Mouse (Mus musculus) MEL (cell line): ENCODE data around the gene Atg13. TPM values are rescaled to one million over a fixed set of nuclear protein-coding genes. Genes with fewer than 3 reads are reported as not detected.

Experiments used
- DNase-seq: peaks from one replicate; pipeline ENCODE4 v3.0.0; 2011; ENCODE audit warnings: low read depth, low spot score
- H3K27ac ChIP-seq: 2 replicates; pipeline ENCODE4 v1.5.1; 2012; ENCODE audit warnings: low read depth, mild to moderate bottlenecking, control low read depth, low read length, moderate library complexity; ENCODE audit not compliant: control insufficient read depth
- H3K27me3 ChIP-seq, 2 experiments: fragments of 150-350 bp in 1 of 2; sonication (generic) in 1 of 2; 2 replicates each; pipeline ENCODE4 v1.6.1; 2012; ENCODE audit warnings: low read length in 2 of 2, mild to moderate bottlenecking in 2 of 2, improper control_type of control experiment in 1 of 2, moderate library complexity in 1 of 2; ENCODE audit not compliant: insufficient read depth in 2 of 2, control insufficient read depth in 1 of 2
- H3K36me3 ChIP-seq, 2 experiments: 2 replicates each; pipeline ENCODE4 v1.6.1; 2012 to 2014; ENCODE audit warnings: low read length in 2 of 2, improper control_type of control experiment in 1 of 2, inconsistent platforms in 1 of 2, mild to moderate bottlenecking in 1 of 2; ENCODE audit not compliant: insufficient read depth in 2 of 2, control insufficient read depth in 1 of 2
- H3K4me1 ChIP-seq, 2 experiments: fragments of 150-350 bp in 1 of 2; sonication (generic) in 1 of 2; 2 replicates each; pipeline ENCODE4 v1.6.1; 2012; ENCODE audit warnings: low read length in 2 of 2, improper control_type of control experiment in 1 of 2, mild to moderate bottlenecking in 1 of 2; ENCODE audit not compliant: insufficient read depth in 2 of 2, control insufficient read depth in 1 of 2
- H3K4me3 ChIP-seq, 2 experiments: fragments of 150-350 bp in 1 of 2; sonication (generic) in 1 of 2; 2 replicates each; pipeline ENCODE4 v1.5.1; 2012; ENCODE audit warnings: low read depth in 2 of 2, low read length in 2 of 2, mild to moderate bottlenecking in 2 of 2, moderate library complexity in 2 of 2, control low read depth in 1 of 2, improper control_type of control experiment in 1 of 2; ENCODE audit not compliant: control insufficient read depth in 1 of 2, insufficient read depth in 1 of 2
- H3K79me2 ChIP-seq: 2 replicates; pipeline ENCODE4 v1.6.1; 2012; ENCODE audit warnings: mild to moderate bottlenecking, low read length, moderate library complexity; ENCODE audit not compliant: control insufficient read depth, poor library complexity, insufficient read depth
- H3K9ac ChIP-seq: 2 replicates; pipeline ENCODE4 v1.6.1; 2012; ENCODE audit warnings: low read depth, mild to moderate bottlenecking, control low read depth, low read length, moderate library complexity; ENCODE audit not compliant: control insufficient read depth, poor library complexity, severe bottlenecking
- H3K9me3 ChIP-seq: fragments of 150-350 bp; sonication (generic); replicated peaks from 2 replicates; pipeline ENCODE4 v1.6.1; 2012; ENCODE audit warnings: mild to moderate bottlenecking, low read length, improper control_type of control experiment, moderate library complexity; ENCODE audit not compliant: insufficient read depth
- HCFC1 ChIP-seq: IDR thresholded peaks from 2 replicates; pipeline ENCODE4 v1.6.1; 2012; ENCODE audit warnings: low read depth, mild to moderate bottlenecking, inconsistent platforms, low read length, improper control_type of control experiment, moderate library complexity
- MEF2A ChIP-seq: IDR thresholded peaks from 2 replicates; pipeline ENCODE4 v1.6.1; 2014; ENCODE audit warnings: low read depth, mild to moderate bottlenecking, inconsistent platforms, low read length, improper control_type of control experiment; ENCODE audit not compliant: poor library complexity, insufficient replicate concordance, severe bottlenecking; ENCODE audit errors: extremely low read depth
- MYC ChIP-seq: IDR thresholded peaks from 2 replicates; pipeline ENCODE4 v1.6.1; 2011; ENCODE audit warnings: low read depth, mild to moderate bottlenecking, low read length, improper control_type of control experiment, moderate library complexity
- NELFE ChIP-seq: IDR thresholded peaks from 2 replicates; pipeline ENCODE4 v1.6.1; 2011; ENCODE audit warnings: low read depth, low read length, improper control_type of control experiment
- RAD21 ChIP-seq: IDR thresholded peaks from 2 replicates; pipeline ENCODE4 v1.6.1; 2011; ENCODE audit warnings: mild to moderate bottlenecking, low read depth, low read length, improper control_type of control experiment
- SIN3A ChIP-seq: IDR thresholded peaks from 2 replicates; pipeline ENCODE4 v1.6.1; 2012; ENCODE audit warnings: low read length, improper control_type of control experiment, inconsistent platforms
- TBP ChIP-seq: IDR thresholded peaks from 2 replicates; pipeline ENCODE4 v1.8.0; 2011; ENCODE audit warnings: low read depth, low read length, improper control_type of control experiment
- TCF12 ChIP-seq: IDR thresholded peaks from 2 replicates; pipeline ENCODE4 v1.6.1; 2014; ENCODE audit warnings: low read depth, mild to moderate bottlenecking, inconsistent platforms, low read length, improper control_type of control experiment, moderate library complexity
- UBTF ChIP-seq: IDR thresholded peaks from 2 replicates; pipeline ENCODE4 v1.6.1; 2012; ENCODE audit warnings: low read depth, mild to moderate bottlenecking, inconsistent platforms, low read length, improper control_type of control experiment, moderate library complexity, borderline replicate concordance; ENCODE audit not compliant: insufficient read depth
- polyA plus RNA-seq, 2 experiments: library from polyadenylated mRNA; stranded (reverse) in 1 of 2; unstranded in 1 of 2; fragments of >175 nt in 1 of 2; fragments of >200 nt in 1 of 2; gene quantifications; 2 replicates each; pipeline versions ENCODE4 v1.2.1 to v1.2.4; 2012; ENCODE audit warnings: low replicate concordance in 2 of 2, low read depth in 1 of 2; ENCODE audit not compliant: insufficient read length in 2 of 2, insufficient read depth in 1 of 2, missing spikeins in 1 of 2
- total RNA-seq: library from RNA; depleted of rRNA; stranded (reverse); fragments of 300-350 nt; gene quantifications from 2 replicates; pipeline ENCODE4 v1.2.3, GENCODE M21; 2012

Atg13 gene
- total and polyA plus RNA-seq, 3 experiments = 8.4 to 27.7 TPM; not detected in 1

DNA sequence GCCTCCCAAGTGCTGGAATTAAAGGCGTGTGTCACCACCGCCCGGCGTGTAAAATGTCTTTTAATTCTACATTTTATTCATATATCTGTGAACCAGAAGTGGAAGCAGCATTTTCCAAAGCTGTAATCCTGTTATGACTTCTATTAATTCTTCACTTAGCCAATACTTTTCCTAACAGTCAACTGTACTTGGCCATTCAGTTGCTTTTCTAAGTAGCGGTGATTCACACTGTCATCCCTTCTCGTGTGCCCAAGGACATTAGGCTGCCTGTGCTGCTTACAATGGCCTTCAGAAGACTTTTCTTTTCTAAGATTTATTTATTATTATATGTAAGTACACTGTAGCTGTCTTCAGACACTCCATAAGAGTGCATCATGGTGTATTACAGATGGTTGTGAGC, 2.0 kb downstream of the Atg13 start:
- Histone ChIP-seq H3K36me3 (peaks cover 1 to 14% of the 10 kb centered on the region in 2 experiments; a peak in 3 of 4 replicates), H3K27ac (no peak overlapping the region), H3K9ac (no peak overlapping the region), H3K27me3 (no peaks in the 10 kb centered on the region), H3K4me1 (peaks cover 6 to 11% of the 10 kb centered on the region in 2 experiments), H3K4me3 (no peak overlapping the region), H3K79me2 (peaks cover 19% of the 10 kb centered on the region), H3K9me3 (no peaks in the 10 kb centered on the region)
- TF ChIP-seq SIN3A (no peak), TCF12 (no peak), MYC (no peak)
- no peak for DNase-seq

DNA sequence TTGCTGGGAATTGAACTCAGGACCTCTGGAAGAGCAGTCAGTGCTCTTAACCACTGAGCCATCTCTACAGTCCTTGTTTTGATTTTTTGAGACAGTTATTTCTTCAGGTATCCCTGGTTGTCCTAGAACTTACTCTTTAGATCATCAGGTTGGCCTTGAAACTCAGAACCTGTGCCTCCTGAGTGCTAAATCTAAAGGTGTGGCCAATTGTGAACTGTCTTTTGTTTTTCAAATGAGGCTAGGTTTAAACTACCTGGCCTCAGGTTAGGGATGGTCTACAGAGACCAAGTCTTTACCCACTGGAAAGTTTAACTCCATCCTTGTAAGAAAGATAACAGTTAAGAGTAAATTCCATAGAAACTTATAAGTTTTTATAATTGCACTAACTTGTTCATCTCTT, 3.9 kb downstream of the Atg13 start:
- no peak for TF ChIP-seq UBTF
- TF ChIP-seq, all 39 proteins: peak for 0
- no peak for DNase-seq
- Histone ChIP-seq H3K79me2 (peaks cover 15% of the 10 kb centered on the region), H3K4me3 (no peak overlapping the region), H3K36me3 (peaks cover 1 to 7% of the 10 kb centered on the region in 2 experiments; a peak in 3 of 4 replicates), H3K4me1 (peaks cover 0 to 4% of the 10 kb centered on the region in 2 experiments; a peak in 2 of 4 replicates), H3K27me3 (no peaks in the 10 kb centered on the region), H3K9me3 (no peaks in the 10 kb centered on the region), H3K9ac (no peak overlapping the region), H3K27ac (no peak overlapping the region)

DNA sequence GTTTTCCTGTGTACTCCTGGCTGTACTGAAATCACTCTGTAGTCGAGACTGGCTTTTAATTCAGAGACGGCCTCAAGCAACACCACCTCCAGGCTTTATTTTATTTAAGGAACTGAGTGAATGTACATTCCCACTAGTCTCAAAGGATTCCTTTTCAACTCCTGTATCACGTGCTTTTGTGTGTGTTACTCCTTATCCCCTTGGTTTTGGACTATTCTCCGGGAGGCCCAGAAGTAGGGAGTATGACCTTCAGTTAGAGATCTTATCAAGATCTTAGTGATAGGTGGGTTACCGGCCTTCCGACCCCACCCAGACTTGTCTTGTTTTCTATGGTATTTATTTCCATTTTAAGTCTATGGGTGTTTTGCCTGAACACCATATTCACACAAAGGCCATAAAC, 4.6 kb downstream of the Atg13 start:
- TF ChIP-seq SIN3A (no peak), TBP (no peak), RAD21 (no peak), HCFC1 (no peak), MEF2A (no peak), NELFE (no peak)
- TF ChIP-seq, all 39 proteins: peak for 0
- Histone ChIP-seq H3K9me3 (no peaks in the 10 kb centered on the region), H3K4me3 (no peak overlapping the region), H3K4me1 (peaks cover 0 to 4% of the 10 kb centered on the region in 2 experiments; a peak in 2 of 4 replicates), H3K79me2 (peaks cover 12% of the 10 kb centered on the region), H3K9ac (no peak overlapping the region), H3K36me3 (peaks cover 1 to 7% of the 10 kb centered on the region in 2 experiments; a peak in 3 of 4 replicates), H3K27me3 (no peaks in the 10 kb centered on the region), H3K27ac (no peak overlapping the region)
- no peak for DNase-seq
